Mouse (Mus musculus) testis, adult 2 months (tissue): ENCODE data around the gene Dis3l2.

Experiments used
- CTCF ChIP-seq: fragments of 200-500 bp; IDR thresholded peaks from 2 replicates; pipeline ENCODE4 v1.5.1; 2012; ENCODE audit warnings: low read depth, mild to moderate bottlenecking, inconsistent platforms, low read length, moderate library complexity; ENCODE audit not compliant: control insufficient read depth, insufficient read depth, insufficient replicate concordance
- POLR2A ChIP-seq: fragments of 200-500 bp; IDR thresholded peaks from 2 replicates; pipeline ENCODE4 v1.6.1; 2012; ENCODE audit warnings: low read depth, mild to moderate bottlenecking, inconsistent platforms, low read length, moderate library complexity; ENCODE audit not compliant: control insufficient read depth

DNA sequence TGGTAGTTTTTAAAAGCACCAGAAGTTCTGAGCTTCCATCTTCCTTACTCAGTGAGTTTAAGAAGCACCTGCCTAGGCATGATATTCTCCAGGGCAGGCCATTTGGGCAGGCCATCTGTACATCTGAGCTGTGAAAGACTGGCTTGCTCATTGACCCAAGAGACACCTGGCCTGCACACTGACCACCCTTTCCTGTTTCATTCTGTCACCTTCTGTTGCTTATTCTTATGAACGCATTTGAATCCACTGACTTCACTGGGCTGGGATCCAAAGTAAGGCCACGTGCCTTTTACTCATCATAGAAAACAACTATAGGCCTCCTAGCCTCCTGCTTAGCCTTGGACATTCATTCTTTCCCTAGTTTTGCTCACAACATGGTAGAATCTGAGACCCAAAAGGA is 309.0 kb downstream of the Dis3l2 start:
- no peak for TF ChIP-seq POLR2A
- no peak for TF ChIP-seq CTCF
